Mouse (Mus musculus) midbrain, postnatal 0 days (tissue): Measurements from ENCODE around the gene Ybx2. TPM values are rescaled to one million over a fixed set of nuclear protein-coding genes. Genes with fewer than 3 reads are reported as not detected.

ENCODE experiments used
- ATAC-seq: fragments of 200-750 bp; cut with Nextera tagmentation; 2 replicates; pipeline ENCODE4 v1.8.0; 2017; ENCODE audit warnings: moderate number of reproducible peaks, mild to moderate bottlenecking, moderate TSS enrichment, moderate library complexity; ENCODE audit not compliant: low FRiP score
- DNase-seq: peaks from one replicate; pipeline ENCODE4 v3.0.0-alpha.2; 2015; ENCODE audit warnings: low spot score
- H3K27ac ChIP-seq: fragments of 300-500 bp; sonication (generic); 2 replicates; pipeline ENCODE4 v1.5.1; 2014; ENCODE audit warnings: low read depth, mild to moderate bottlenecking, low read length, mixed read lengths
- H3K27me3 ChIP-seq: fragments of 300-500 bp; sonication (generic); 2 replicates; pipeline ENCODE4 v1.6.1; 2014; ENCODE audit warnings: low read length, control low read depth, mixed read lengths; ENCODE audit not compliant: insufficient read depth
- H3K36me3 ChIP-seq: fragments of 300-500 bp; sonication (generic); 2 replicates; pipeline ENCODE4 v1.6.1; 2014; ENCODE audit warnings: low read length, control low read depth, mixed read lengths; ENCODE audit not compliant: insufficient read depth
- H3K4me1 ChIP-seq: fragments of 300-500 bp; sonication (generic); 2 replicates; pipeline ENCODE4 v1.6.1; 2014; ENCODE audit warnings: mild to moderate bottlenecking, control low read depth, antibody characterized with exemption, low read length, mixed read lengths; ENCODE audit not compliant: insufficient read depth
- H3K4me2 ChIP-seq: fragments of 300-500 bp; sonication (generic); 2 replicates; pipeline ENCODE4 v1.6.1; 2014; ENCODE audit warnings: low read depth, mild to moderate bottlenecking, low read length, mixed read lengths; ENCODE audit not compliant: poor library complexity, severe bottlenecking
- H3K4me3 ChIP-seq: fragments of 300-500 bp; sonication (generic); 2 replicates; pipeline ENCODE4 v1.5.1; 2014; ENCODE audit warnings: low read depth, mild to moderate bottlenecking, low read length, moderate library complexity
- H3K9ac ChIP-seq: fragments of 300-500 bp; sonication (generic); replicated peaks from 2 replicates; pipeline ENCODE4 v1.6.1; 2014; ENCODE audit warnings: mild to moderate bottlenecking, low read length, moderate library complexity, mixed read lengths; ENCODE audit not compliant: poor library complexity, severe bottlenecking
- H3K9me3 ChIP-seq: fragments of 300-500 bp; sonication (generic); 2 replicates; pipeline ENCODE4 v1.6.1; 2016; ENCODE audit warnings: low read length, control low read depth
- CTCF ChIP-seq: IDR thresholded peaks from 2 replicates; pipeline ENCODE4 v1.5.1; 2016; ENCODE audit warnings: antibody characterized with exemption, mild to moderate bottlenecking
- WGBS: fragments of 180-500 bp; shearing (Covaris S2); extraction: QIAGEN DNeasy Blood & Tissue Kit; methylation state at CpG from one replicate; pipeline ENCODE4 v1.1.7; 2014; 5-methylcytosine and 5-hydroxymethylcytosine counted together
- polyA plus RNA-seq: library from polyadenylated mRNA; unstranded; fragments of >200 nt; fragmentation: Nextera tagmentation; extraction: Ambion mirVana; gene quantifications from 2 replicates; pipeline ENCODE4 v1.2.1, GENCODE M21; 2015
- total RNA-seq: library from RNA; depleted of rRNA; stranded (reverse); fragments of >200 nt; gene quantifications from 2 replicates; pipeline ENCODE4 v1.2.3, GENCODE M21; 2014; rRNA removed

Ybx2 gene
- total RNA-seq (5.0 and 8.4 TPM in 2 replicates), polyA plus RNA-seq (3.4 and 4.2 TPM in 2 replicates)

GRCm38 (mm10) chr11:69935137-69935879 is at the start of gene Ybx2:
Ybx2 (plus strand) TSS chr11:69935796.
- Histone ChIP-seq H3K36me3 (no peaks in the 10 kb centered on the region), H3K4me1 (no peaks in the 10 kb centered on the region), H3K9me3 (no peaks in the 10 kb centered on the region), H3K27ac (no peak within 1 kb of the TSS), H3K4me2 (peak within 1 kb of the TSS; percentile 99), H3K9ac (peak within 1 kb of the TSS; percentile 67), H3K27me3 (peaks cover 3% of the 10 kb centered on the region; the same call in 1 of the 2 replicates), H3K4me3 (peak within 1 kb of the TSS; percentile 54)
- peak; percentile 34; the same call in 1 of the 2 replicates for TF ChIP-seq CTCF
- 2% methylated on average over 38 of the region's 62 CpGs for WGBS
- DNase-seq = peak; percentile 94
- peak; percentile 93 for ATAC-seq

DNA sequence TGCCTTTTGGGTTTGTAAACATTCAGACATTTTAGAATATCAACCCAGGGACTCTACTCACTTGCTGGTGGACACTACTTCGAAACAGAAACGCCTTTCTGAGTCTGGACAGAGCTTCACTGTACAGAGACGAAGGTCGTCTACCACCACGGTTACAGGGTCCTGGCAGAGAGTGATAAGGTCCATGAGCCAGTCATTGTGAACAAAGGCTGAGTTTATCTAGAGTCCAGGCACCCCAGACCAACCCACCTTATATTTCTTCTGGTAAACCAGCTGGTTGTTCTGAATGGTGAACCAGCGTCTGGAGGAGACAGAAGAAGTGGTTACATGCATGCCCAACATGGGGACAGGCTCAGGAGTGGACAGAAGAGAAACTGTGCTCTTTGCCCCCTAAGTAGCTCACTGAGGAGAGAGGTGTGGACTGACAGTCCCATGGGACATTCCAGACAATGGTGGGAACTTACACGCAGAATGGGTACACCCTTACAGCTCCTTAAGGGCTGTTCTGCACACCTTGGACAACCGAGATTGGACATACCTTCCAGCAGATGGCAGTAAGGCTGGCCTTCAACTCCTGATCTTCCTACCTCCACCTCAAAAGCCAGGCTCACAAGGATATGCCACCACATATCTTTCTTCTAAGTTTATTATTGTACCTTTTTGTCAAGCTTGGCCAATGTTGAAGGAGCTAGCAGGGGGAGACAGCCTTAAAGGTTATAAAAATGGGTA is 48.5 kb upstream of the Ybx2 start:
- H3K9me3 ChIP-seq = no peaks in the 10 kb centered on the region
- H3K27ac ChIP-seq = no peak overlapping the region
- peak; percentile 28 for TF ChIP-seq CTCF
- H3K36me3 ChIP-seq = no peaks in the 10 kb centered on the region
- H3K4me3 ChIP-seq = no peak overlapping the region
- no peak overlapping the region for H3K4me2 ChIP-seq
- ATAC-seq (no peak), DNase-seq (no peak)
- 73% methylated on average over 8 of the region's 8 CpGs for WGBS
- H3K9ac ChIP-seq = no peak overlapping the region
- no peaks in the 10 kb centered on the region for H3K4me1 ChIP-seq
- H3K27me3 ChIP-seq = no peaks in the 10 kb centered on the region

- DNase-seq (peak; percentile 41), ATAC-seq (no peak)
- H3K9ac ChIP-seq = no peak overlapping the region
- H3K4me3 ChIP-seq = no peak overlapping the region
- H3K27me3 ChIP-seq = no peaks in the 10 kb centered on the region
- no peak for TF ChIP-seq CTCF
- no peak overlapping the region for H3K4me2 ChIP-seq
- no peaks in the 10 kb centered on the region for H3K4me1 ChIP-seq
- no peaks in the 10 kb centered on the region for H3K9me3 ChIP-seq
- WGBS = 69% methylated on average over 4 of the region's 4 CpGs
- no peaks in the 10 kb centered on the region for H3K36me3 ChIP-seq
- no peak overlapping the region for H3K27ac ChIP-seq
Measured at GRCm38 (mm10) chr11:69891482-69891881, 44.1 kb upstream of the Ybx2 start.

GRCm38 (mm10) chr11:69894671-69895070 is 40.9 kb upstream of the Ybx2 start:
- Histone ChIP-seq H3K9me3 (no peaks in the 10 kb centered on the region), H3K4me1 (peaks cover 4% of the 10 kb centered on the region; the same call in 1 of the 2 replicates), H3K9ac (no peak overlapping the region), H3K4me3 (no peak overlapping the region), H3K4me2 (no peak overlapping the region), H3K36me3 (no peaks in the 10 kb centered on the region), H3K27me3 (no peaks in the 10 kb centered on the region), H3K27ac (no peak overlapping the region)
- WGBS = 89% methylated on average over 5 of the region's 5 CpGs
- no peak for ATAC-seq
- no peak for TF ChIP-seq CTCF
- DNase-seq = no peak

- H3K4me1 ChIP-seq = peaks cover 6% of the 10 kb centered on the region; the same call in 1 of the 2 replicates
- no peak within 1 kb of the TSS for H3K9ac ChIP-seq
- H3K27me3 ChIP-seq = no peaks in the 10 kb centered on the region
- H3K4me3 ChIP-seq = no peak within 1 kb of the TSS
- 73% methylated on average over 4 of the region's 4 CpGs for WGBS
- no peak within 1 kb of the TSS for H3K27ac ChIP-seq
- DNase-seq (no peak), ATAC-seq (no peak)
- H3K36me3 ChIP-seq = no peaks in the 10 kb centered on the region
- no peak for TF ChIP-seq CTCF
- no peak within 1 kb of the TSS for H3K4me2 ChIP-seq
- H3K9me3 ChIP-seq = no peaks in the 10 kb centered on the region
Measured at GRCm38 (mm10) chr11:69895291-69895690, 40.3 kb upstream of the Ybx2 start, which contains the start of gene Acap1. Acap1 (minus strand) TSS chr11:69895539.
